Comparison of ENCODE assay signal across 36 mouse cellular contexts in the genomic region with DNA sequence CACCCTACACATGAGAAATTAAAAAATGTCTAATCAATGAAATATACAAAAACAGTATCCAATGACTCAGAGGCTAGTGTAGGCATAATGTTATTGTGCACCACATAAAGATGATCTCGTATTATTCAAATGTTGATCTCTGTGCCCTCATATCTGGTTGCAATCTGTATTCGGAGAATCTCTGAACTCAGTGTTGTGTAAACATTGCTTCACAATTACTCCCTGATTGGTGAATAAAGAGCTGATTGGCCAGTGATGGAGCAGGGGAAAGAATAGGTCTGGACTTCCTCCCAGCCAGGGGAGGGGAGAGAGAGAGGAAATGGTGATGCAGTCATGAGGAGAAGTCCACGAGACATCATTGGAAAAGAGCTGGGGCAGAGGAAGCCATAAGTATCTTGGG. TPM values are rescaled to one million over a fixed set of nuclear protein-coding genes. Genes with fewer than 3 reads are reported as not detected.
"Had no signal": no experiment of that assay in that cellular context is flagged by ENCODE, and none has a peak within 500 bp of the region (broad histone marks: within the 10 kb centered on the region; RNA-seq: fewer than 3 reads in every experiment).

No protein-coding gene starts in this region.

- H3K36me3 ChIP-seq: heart, embryonic 10.5 days; heart, embryonic 12.5 days; heart, embryonic 13.5 days; heart, embryonic 15.5 days; hindbrain, embryonic 12.5 days; hindbrain, embryonic 15.5 days; intestine, embryonic 15.5 days; kidney, embryonic 15.5 days had no signal

- ATAC-seq: hindbrain, embryonic 16.5 days; hindbrain, postnatal 0 days; inflammation-experienced regulatory T-cells, adult 6 months; intestine, embryonic 15.5 days; intestine, embryonic 16.5 days; intestine, postnatal 0 days had no signal

- H3K27ac ChIP-seq: heart, embryonic 10.5 days; heart, embryonic 13.5 days; heart, embryonic 15.5 days; hindbrain, embryonic 10.5 days; hindbrain, embryonic 12.5 days; hindbrain, embryonic 13.5 days; hindbrain, embryonic 14.5 days; hindbrain, embryonic 15.5 days; hindbrain, postnatal 0 days; intestine, embryonic 15.5 days; kidney, embryonic 15.5 days; kidney, postnatal 0 days; layer of hippocampus, adult 2 months had no signal

- H3K4me3 ChIP-seq: heart, embryonic 10.5 days; heart, embryonic 12.5 days; heart, embryonic 13.5 days; heart, embryonic 15.5 days; hindbrain, embryonic 10.5 days; hindbrain, embryonic 12.5 days; hindbrain, embryonic 13.5 days; hindbrain, embryonic 15.5 days; intestine, embryonic 15.5 days; kidney, embryonic 15.5 days; layer of hippocampus, adult 2 months had no signal

- H3K27me3 ChIP-seq: heart, embryonic 12.5 days; heart, embryonic 13.5 days; heart, embryonic 15.5 days; hindbrain, embryonic 12.5 days; hindbrain, embryonic 13.5 days; hindbrain, embryonic 15.5 days; kidney, embryonic 15.5 days had no signal

- H3K4me1 ChIP-seq: heart, embryonic 12.5 days; heart, embryonic 15.5 days; intestine, embryonic 15.5 days had no signal

- H3K4me2 ChIP-seq: heart, embryonic 11.5 days; heart, embryonic 12.5 days; heart, embryonic 13.5 days; heart, embryonic 15.5 days; hindbrain, embryonic 12.5 days; hindbrain, embryonic 13.5 days; hindbrain, embryonic 14.5 days; hindbrain, embryonic 15.5 days; intestine, embryonic 15.5 days; kidney, embryonic 15.5 days had no signal

- H3K9ac ChIP-seq: heart, embryonic 12.5 days; heart, embryonic 13.5 days; heart, embryonic 15.5 days; hindbrain, embryonic 12.5 days; hindbrain, embryonic 13.5 days; hindbrain, embryonic 14.5 days; hindbrain, embryonic 15.5 days; intestine, embryonic 15.5 days; kidney, embryonic 15.5 days had no signal

- H3K9me3 ChIP-seq: heart, embryonic 10.5 days; hindbrain, embryonic 15.5 days; intestine, embryonic 15.5 days had no signal

- DNase-seq: heart, postnatal 10 days; heart, postnatal 14 days; heart, postnatal 36 days; heart, postnatal 4 days; kidney, adult 11 months; kidney, adult 18-20 months; kidney, adult 2 months; kidney, adult 8-10 months; kidney, adult 9 months; kidney, postnatal 10 days; kidney, postnatal 14 days; kidney, postnatal 25 days; kidney, postnatal 36 days; kidney, postnatal 4 days; layer of hippocampus, adult 9-11 months; layer of hippocampus, postnatal 36 days had no signal

RNA-seq across cellular contexts. Expression of gene Gas1, which starts 23.0 kb away (rescaled TPM):
- total RNA-seq: hematopoietic stem cell, adult 5-6 weeks had no signal
- polyA plus RNA-seq: inflammation-experienced regulatory T-cells, adult 6 months had no signal
